Mouse (Mus musculus) ES-Bruce4 (cell line): Measurements from ENCODE around the gene Prkn.

ENCODE experiments used
- CTCF ChIP-seq: IDR thresholded peaks from one replicate; pipeline ENCODE4 v1.8.1; 2011; ENCODE audit warnings: low read depth, low read length
- EP300 ChIP-seq: IDR thresholded peaks from 2 replicates; pipeline ENCODE4 v1.6.1; 2011; ENCODE audit warnings: low read depth, low read length; ENCODE audit not compliant: insufficient read depth

DNA sequence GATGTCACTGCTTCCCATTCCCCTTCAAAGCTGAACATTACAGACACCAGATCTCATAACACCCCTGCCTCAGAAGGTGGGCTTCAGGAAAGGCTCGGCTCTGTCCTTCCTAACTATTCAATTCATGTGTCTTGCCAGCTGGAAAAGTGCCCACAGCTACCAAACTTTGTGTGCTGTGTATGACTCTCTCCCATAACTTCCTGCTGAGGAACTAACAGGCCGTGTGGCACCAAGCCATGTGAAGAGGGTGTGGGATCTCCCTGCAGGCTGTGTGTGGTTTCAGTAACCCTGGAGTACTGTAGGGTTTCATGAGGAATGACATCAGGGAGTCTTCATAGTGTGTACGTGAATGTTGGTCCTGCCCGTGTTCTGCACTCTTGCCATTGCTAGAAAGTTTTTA lies 871.9 kb downstream of the Prkn start:
- TF ChIP-seq EP300 (no peak), CTCF (no peak)
